Mouse (Mus musculus) hindbrain, postnatal 0 days (tissue): ENCODE measurements around the gene Mars. TPM values are rescaled to one million over a fixed set of nuclear protein-coding genes. Genes with fewer than 3 reads are reported as not detected.

Source experiments
- ATAC-seq: fragments of 200-750 bp; cut with Nextera tagmentation; 2 replicates; pipeline ENCODE4 v1.8.0; 2017; ENCODE audit warnings: mild to moderate bottlenecking, moderate TSS enrichment, moderate library complexity
- DNase-seq: peaks from one replicate; pipeline ENCODE4 v3.0.0-alpha.2; 2015; ENCODE audit warnings: low spot score
- H3K27ac ChIP-seq: fragments of 300-500 bp; sonication (generic); 2 replicates; pipeline ENCODE4 v1.5.1; 2014; ENCODE audit warnings: mild to moderate bottlenecking
- H3K27me3 ChIP-seq: fragments of 300-500 bp; sonication (generic); 2 replicates; pipeline ENCODE4 v1.6.1; 2014; ENCODE audit warnings: low read length, mixed read lengths; ENCODE audit not compliant: insufficient read depth
- H3K36me3 ChIP-seq: fragments of 300-500 bp; sonication (generic); 2 replicates; pipeline ENCODE4 v1.6.1; 2014; ENCODE audit warnings: low read length, mixed read lengths; ENCODE audit not compliant: insufficient read depth
- H3K4me1 ChIP-seq: fragments of 300-500 bp; sonication (generic); 2 replicates; pipeline ENCODE4 v1.6.1; 2014; ENCODE audit warnings: antibody characterized with exemption, low read length, mixed read lengths; ENCODE audit not compliant: insufficient read depth
- H3K4me2 ChIP-seq: fragments of 300-500 bp; sonication (generic); 2 replicates; pipeline ENCODE4 v1.6.1; 2014; ENCODE audit warnings: low read depth, mild to moderate bottlenecking, low read length, moderate library complexity, mixed read lengths
- H3K4me3 ChIP-seq: fragments of 300-500 bp; sonication (generic); 2 replicates; pipeline ENCODE4 v1.5.1; 2014; ENCODE audit warnings: low read length
- H3K9ac ChIP-seq: fragments of 300-500 bp; sonication (generic); replicated peaks from 2 replicates; pipeline ENCODE4 v1.6.1; 2014; ENCODE audit warnings: mild to moderate bottlenecking, low read length, moderate library complexity, mixed read lengths
- H3K9me3 ChIP-seq: fragments of 300-500 bp; sonication (generic); 2 replicates; pipeline ENCODE4 v1.6.1; 2016; ENCODE audit warnings: low read length, mixed read lengths
- CTCF ChIP-seq: IDR thresholded peaks from 2 replicates; pipeline ENCODE4 v1.5.1; 2016; ENCODE audit warnings: antibody characterized with exemption, control low read depth, low read depth
- WGBS: fragments of 180-500 bp; shearing (Covaris S2); extraction: QIAGEN DNeasy Blood & Tissue Kit; methylation state at CpG from one replicate; pipeline ENCODE4 v1.1.7; 2014; 5-methylcytosine and 5-hydroxymethylcytosine counted together
- polyA plus RNA-seq: library from polyadenylated mRNA; unstranded; fragments of >200 nt; fragmentation: Nextera tagmentation; extraction: Ambion mirVana; gene quantifications from 2 replicates; pipeline ENCODE4 v1.2.1, GENCODE M21; 2015
- total RNA-seq: library from RNA; depleted of rRNA; stranded (reverse); fragments of >200 nt; gene quantifications from 2 replicates; pipeline ENCODE4 v1.2.3, GENCODE M21; 2014

The Mars gene
- total and polyA plus RNA-seq, 2 experiments from 2014 or later: 90.4 to 104 TPM

DNA sequence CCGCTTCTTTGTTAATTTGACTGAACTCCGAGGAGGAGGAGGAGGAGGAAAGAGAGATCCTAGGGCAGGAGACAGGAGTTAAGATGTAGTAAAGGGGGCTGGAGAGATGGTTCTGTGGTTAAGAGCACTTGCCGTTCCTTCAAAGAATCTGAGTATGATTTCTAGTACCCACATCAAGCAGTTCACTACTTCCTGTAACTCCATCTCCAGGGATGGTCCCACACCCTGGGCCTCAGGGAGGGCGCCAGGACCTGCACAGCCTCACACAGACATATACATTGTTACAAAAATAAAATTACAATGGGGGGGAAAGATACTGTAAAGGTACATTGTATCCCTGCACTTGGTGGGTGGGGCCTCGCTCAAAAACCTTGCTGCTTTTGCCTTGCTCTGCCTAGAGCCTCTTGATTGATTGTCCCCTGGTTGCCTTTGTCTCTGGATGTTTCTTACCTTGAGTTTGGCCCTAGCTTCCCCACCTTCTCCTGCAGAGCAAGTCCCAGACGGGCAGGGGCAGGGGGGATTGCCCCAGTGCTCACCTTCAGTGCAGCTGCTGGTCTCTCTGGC lies 26.0 kb upstream of the Mars start:
- 79% methylated on average over 6 of the region's 6 CpGs for WGBS
- ATAC-seq (no peak), DNase-seq (no peak)
- H3K36me3 ChIP-seq: no peaks in the 10 kb centered on the region
- H3K4me2 ChIP-seq: no peak overlapping the region
- no peak overlapping the region for H3K9ac ChIP-seq
- peaks cover 11% of the 10 kb centered on the region for H3K4me1 ChIP-seq
- no peak overlapping the region for H3K27ac ChIP-seq
- TF ChIP-seq CTCF: no peak
- no peaks in the 10 kb centered on the region for H3K9me3 ChIP-seq
- peaks cover 13% of the 10 kb centered on the region; the same call in 1 of the 2 replicates for H3K27me3 ChIP-seq
- no peak overlapping the region for H3K4me3 ChIP-seq

- TF ChIP-seq CTCF: no peak
- Histone ChIP-seq H3K4me3 (no peak overlapping the region), H3K4me1 (peaks cover 11% of the 10 kb centered on the region), H3K27ac (no peak overlapping the region), H3K9me3 (no peaks in the 10 kb centered on the region), H3K27me3 (peaks cover 13% of the 10 kb centered on the region; the same call in 1 of the 2 replicates), H3K36me3 (no peaks in the 10 kb centered on the region), H3K9ac (no peak overlapping the region), H3K4me2 (no peak overlapping the region)
- WGBS: 66% methylated on average over 5 of the region's 5 CpGs
- ATAC-seq (no peak), DNase-seq (no peak)
Observed at GRCm38 (mm10) chr10:127336952-127337351, 25.4 kb upstream of the Mars start.

GRCm38 (mm10) chr10:127335271-127335670 lies 23.7 kb upstream of the Mars start:
- H3K9ac ChIP-seq: no peak overlapping the region
- WGBS: 77% methylated on average over 1 of the region's 1 CpGs
- no peak for ATAC-seq
- H3K4me2 ChIP-seq: no peak overlapping the region
- no peak overlapping the region for H3K27ac ChIP-seq
- H3K4me1 ChIP-seq: peaks cover 8% of the 10 kb centered on the region
- DNase-seq: no peak
- no peaks in the 10 kb centered on the region for H3K9me3 ChIP-seq
- H3K4me3 ChIP-seq: no peak overlapping the region
- H3K36me3 ChIP-seq: no peaks in the 10 kb centered on the region
- TF ChIP-seq CTCF: peak; percentile 13; the same call in 1 of the 2 replicates
- H3K27me3 ChIP-seq: peaks cover 4% of the 10 kb centered on the region; the same call in 1 of the 2 replicates

DNA sequence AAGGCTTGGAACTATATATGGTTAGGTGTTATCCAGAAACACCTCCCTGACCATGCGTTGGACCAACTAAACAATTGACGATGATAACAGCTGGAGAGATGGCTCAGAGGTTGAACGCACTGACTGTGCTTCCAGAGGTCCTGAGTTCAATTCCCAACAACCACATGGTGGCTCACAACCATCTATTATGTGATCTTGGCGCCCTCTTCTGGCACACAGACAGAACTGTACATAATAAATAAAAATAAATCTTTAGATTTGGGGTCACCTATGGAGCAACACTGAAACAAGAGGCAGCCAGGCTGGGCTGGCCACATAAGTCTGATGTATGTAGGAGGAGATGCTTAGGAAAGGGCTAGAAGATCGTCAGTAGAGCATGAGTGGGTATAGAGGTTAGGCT lies 21.6 kb upstream of the Mars start:
- TF ChIP-seq CTCF: peak; percentile 43; the same call in 1 of the 2 replicates
- Histone ChIP-seq H3K27me3 (0 out of 2 replicates have a peak, but pooled peaks cover 5% of the 10 kb centered on the region), H3K4me2 (no peak overlapping the region), H3K9me3 (no peaks in the 10 kb centered on the region), H3K9ac (no peak overlapping the region), H3K4me1 (no peaks in the 10 kb centered on the region), H3K4me3 (no peak overlapping the region), H3K27ac (no peak overlapping the region), H3K36me3 (no peaks in the 10 kb centered on the region)
- ATAC-seq: no peak
- WGBS: 69% methylated on average over 5 of the region's 5 CpGs
- no peak for DNase-seq

GRCm38 (mm10) chr10:127332211-127332874 lies 20.8 kb upstream of the Mars start:
- H3K4me3 ChIP-seq: peak overlapping the region; percentile 20; the same call in 1 of the 2 replicates
- no peak overlapping the region for H3K9ac ChIP-seq
- 33% methylated on average over 31 of the region's 31 CpGs for WGBS
- no peaks in the 10 kb centered on the region for H3K9me3 ChIP-seq
- peaks cover 12% of the 10 kb centered on the region for H3K27me3 ChIP-seq
- no peaks in the 10 kb centered on the region for H3K4me1 ChIP-seq
- H3K27ac ChIP-seq: no peak overlapping the region
- peak overlapping the region; percentile 46 for H3K4me2 ChIP-seq
- no peaks in the 10 kb centered on the region for H3K36me3 ChIP-seq
- peak; percentile 58 for DNase-seq
- peak; percentile 47 for TF ChIP-seq CTCF
- peak; percentile 52; the same call in 1 of the 2 replicates for ATAC-seq

DNA sequence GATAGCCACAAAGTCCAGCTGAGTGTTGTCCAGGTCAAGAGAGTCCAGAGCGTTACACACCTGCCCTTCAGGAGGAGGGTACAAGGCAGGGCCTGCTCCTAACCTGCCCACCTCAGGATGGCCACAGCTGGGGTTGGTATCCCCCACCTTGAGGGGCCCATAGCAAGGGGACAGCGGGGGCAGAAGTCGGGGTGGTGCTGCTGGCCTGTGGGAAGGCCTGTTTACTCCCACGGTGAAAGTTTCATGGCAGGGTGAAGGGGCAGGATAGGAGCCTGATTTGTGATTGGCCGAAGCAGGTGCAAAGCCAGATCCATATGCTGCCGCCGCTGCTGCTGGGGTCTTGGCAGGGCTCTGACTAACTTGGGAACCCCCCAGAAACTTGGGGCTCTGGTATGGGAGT lies 18.6 kb upstream of the Mars start:
- Histone ChIP-seq H3K9me3 (no peaks in the 10 kb centered on the region), H3K27me3 (peaks cover 32% of the 10 kb centered on the region), H3K4me1 (no peaks in the 10 kb centered on the region), H3K9ac (no peak overlapping the region), H3K36me3 (no peaks in the 10 kb centered on the region), H3K27ac (no peak overlapping the region), H3K4me2 (no peak overlapping the region), H3K4me3 (no peak overlapping the region)
- ATAC-seq (no peak), DNase-seq (no peak)
- TF ChIP-seq CTCF: no peak
- WGBS: 72% methylated on average over 7 of the region's 7 CpGs

DNA sequence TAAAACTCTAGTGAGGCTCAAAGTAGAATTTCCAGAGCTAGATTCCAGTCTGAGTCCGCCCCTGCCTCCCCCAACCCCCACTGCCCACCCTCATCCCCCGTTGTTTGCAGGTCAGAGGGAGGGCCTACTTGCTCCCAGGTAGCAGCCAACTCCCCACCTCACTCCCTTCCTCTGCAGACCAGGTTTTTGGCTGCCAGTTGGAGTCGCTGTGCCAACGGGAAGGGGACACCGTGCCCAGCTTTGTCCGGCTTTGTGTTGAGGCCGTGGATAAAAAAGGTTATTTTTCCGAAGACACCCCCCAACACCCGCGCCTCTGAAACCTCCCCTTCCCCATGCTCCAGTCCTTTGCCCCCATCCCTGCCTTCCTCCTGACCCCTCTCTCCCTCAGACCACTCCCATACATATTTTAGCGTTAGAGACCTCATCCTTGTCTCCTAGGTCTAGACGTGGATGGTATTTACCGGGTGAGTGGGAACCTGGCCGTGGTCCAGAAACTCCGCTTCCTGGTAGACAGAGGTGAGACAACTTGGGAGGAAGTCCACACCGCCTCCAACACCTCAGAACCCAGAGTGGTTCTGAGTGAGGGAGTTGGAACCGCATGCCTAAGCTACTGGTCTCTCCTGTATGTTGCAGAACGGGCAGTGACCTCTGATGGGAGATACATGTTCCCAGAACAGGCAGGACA lies 16.0 kb upstream of the Mars start:
- no peak for ATAC-seq
- Histone ChIP-seq H3K9me3 (no peaks in the 10 kb centered on the region), H3K4me3 (no peak overlapping the region), H3K9ac (no peak overlapping the region), H3K4me2 (no peak overlapping the region), H3K27me3 (peaks cover 46% of the 10 kb centered on the region), H3K36me3 (no peaks in the 10 kb centered on the region), H3K4me1 (no peaks in the 10 kb centered on the region), H3K27ac (no peak overlapping the region)
- DNase-seq: no peak
- no peak for TF ChIP-seq CTCF
- 51% methylated on average over 18 of the region's 18 CpGs for WGBS
